Mouse (Mus musculus): ENCODE results near the gene Ptprr. TPM values are rescaled to one million over a fixed set of nuclear protein-coding genes. Genes with fewer than 3 reads are reported as not detected.

Ptprr gene
- total RNA-seq (2014; rRNA removed) (0.09 TPM in 1 of 2 replicates, not detected in the other), polyA plus RNA-seq (2012; rRNA removed) (not detected in 2 replicates)

- 2% methylated on average over 19 of the region's 19 CpGs for WGBS
- Histone ChIP-seq H3K36me3 (ENCODE audit: control insufficient read depth, insufficient read depth, low read length) (no peaks in the 10 kb centered on the region), H3K4me1 (ENCODE audit: control insufficient read depth, insufficient read depth, low read length) (peaks cover 4% of the 10 kb centered on the region; the same call in 1 of the 2 replicates), H3K9ac (ENCODE audit: low read depth, low read length) (no peak within 1 kb of the TSS), H3K27me3 (ENCODE audit: control insufficient read depth, insufficient read depth, low read length) (peaks cover 11% of the 10 kb centered on the region), H3K4me3 (ENCODE audit: insufficient read depth, low read depth, low read length) (peak within 1 kb of the TSS; percentile 13; the same call in 1 of the 2 replicates), H3K27ac (replicated peaks; ENCODE audit: insufficient read depth, low read depth, low read length) (no peak within 1 kb of the TSS), H3K79me2 (ENCODE audit: control insufficient read depth, insufficient read depth, low read length) (no peaks in the 10 kb centered on the region)
- TF ChIP-seq CTCF (IDR thresholded peaks at IDR 0.05; ENCODE audit: low read depth, low read length) (peak; percentile 9; the same call in 1 of the 2 replicates), POLR2A (IDR thresholded peaks at IDR 0.05; ENCODE audit: extremely low read depth, insufficient read depth, low read length) (no peak)
- peak; percentile 24 for DNase-seq (ENCODE audit: extremely low read depth, low read depth, low spot score)
Measured at GRCm38 (mm10) chr10:116017845-116018479, at the start of gene Ptprr. Gene Ptprr (plus strand): TSS chr10:116018213.

GRCm38 (mm10) chr10:115976345-115976744, 41.7 kb upstream of the Ptprr start:
- no peak for TF ChIP-seq POLR2A (IDR thresholded peaks at IDR 0.05; ENCODE audit: extremely low read depth, insufficient read depth, low read length)
- TF ChIP-seq CTCF (IDR thresholded peaks at IDR 0.05; ENCODE audit: low read depth, low read length) = no peak
- DNase-seq (ENCODE audit: extremely low read depth, low read depth, low spot score) = no peak
- no peaks in the 10 kb centered on the region for H3K4me1 ChIP-seq (ENCODE audit: control insufficient read depth, insufficient read depth, low read length)
- no peak overlapping the region for H3K27ac ChIP-seq (replicated peaks; ENCODE audit: insufficient read depth, low read depth, low read length)
- WGBS = 85% methylated on average over 7 of the region's 7 CpGs
- no peak overlapping the region for H3K9ac ChIP-seq (ENCODE audit: low read depth, low read length)
- no peaks in the 10 kb centered on the region for H3K79me2 ChIP-seq (ENCODE audit: control insufficient read depth, insufficient read depth, low read length)
- no peaks in the 10 kb centered on the region for H3K27me3 ChIP-seq (ENCODE audit: control insufficient read depth, insufficient read depth, low read length)
- H3K4me3 ChIP-seq (ENCODE audit: insufficient read depth, low read depth, low read length) = no peak overlapping the region
- H3K36me3 ChIP-seq (ENCODE audit: control insufficient read depth, insufficient read depth, low read length) = no peaks in the 10 kb centered on the region

- Histone ChIP-seq H3K4me1 (ENCODE audit: control insufficient read depth, insufficient read depth, low read length) (no peaks in the 10 kb centered on the region), H3K27ac (replicated peaks; ENCODE audit: insufficient read depth, low read depth, low read length) (no peak overlapping the region), H3K79me2 (ENCODE audit: control insufficient read depth, insufficient read depth, low read length) (no peaks in the 10 kb centered on the region), H3K36me3 (ENCODE audit: control insufficient read depth, insufficient read depth, low read length) (no peaks in the 10 kb centered on the region), H3K27me3 (ENCODE audit: control insufficient read depth, insufficient read depth, low read length) (no peaks in the 10 kb centered on the region), H3K9ac (ENCODE audit: low read depth, low read length) (no peak overlapping the region), H3K4me3 (ENCODE audit: insufficient read depth, low read depth, low read length) (no peak overlapping the region)
- whole genome bisulfite sequencing = 57% methylated on average over 7 of the region's 7 CpGs
- no peak for TF ChIP-seq POLR2A (IDR thresholded peaks at IDR 0.05; ENCODE audit: extremely low read depth, insufficient read depth, low read length)
- TF ChIP-seq CTCF (IDR thresholded peaks at IDR 0.05; ENCODE audit: low read depth, low read length) = no peak
- DNase-seq (ENCODE audit: extremely low read depth, low read depth, low spot score) = no peak
Measured at GRCm38 (mm10) chr10:115978992-115979391, 39.0 kb upstream of the Ptprr start.

- H3K27ac ChIP-seq (replicated peaks; ENCODE audit: insufficient read depth, low read depth, low read length) = no peak overlapping the region
- WGBS = 82% methylated on average over 2 of the region's 2 CpGs
Measured at GRCm38 (mm10) chr10:115980018-115980417, 38.0 kb upstream of the Ptprr start.

GRCm38 (mm10) chr10:115984308-115984707, 33.7 kb upstream of the Ptprr start:
- no peaks in the 10 kb centered on the region for H3K27me3 ChIP-seq (ENCODE audit: control insufficient read depth, insufficient read depth, low read length)
- DNase-seq (ENCODE audit: extremely low read depth, low read depth, low spot score) = no peak
- H3K79me2 ChIP-seq (ENCODE audit: control insufficient read depth, insufficient read depth, low read length) = no peaks in the 10 kb centered on the region
- H3K4me1 ChIP-seq (ENCODE audit: control insufficient read depth, insufficient read depth, low read length) = no peaks in the 10 kb centered on the region
- no peaks in the 10 kb centered on the region for H3K36me3 ChIP-seq (ENCODE audit: control insufficient read depth, insufficient read depth, low read length)
- no peak overlapping the region for H3K27ac ChIP-seq (replicated peaks; ENCODE audit: insufficient read depth, low read depth, low read length)
- H3K9ac ChIP-seq (ENCODE audit: low read depth, low read length) = no peak overlapping the region
- H3K4me3 ChIP-seq (ENCODE audit: insufficient read depth, low read depth, low read length) = no peak overlapping the region
- no peak for TF ChIP-seq POLR2A (IDR thresholded peaks at IDR 0.05; ENCODE audit: extremely low read depth, insufficient read depth, low read length)
- TF ChIP-seq CTCF (IDR thresholded peaks at IDR 0.05; ENCODE audit: low read depth, low read length) = no peak
- WGBS = 70% methylated on average over 6 of the region's 6 CpGs

More at GRCm38 (mm10) chr10:115980018-115980417, 38.0 kb upstream of the Ptprr start:
- DNase-seq (ENCODE audit: extremely low read depth, low read depth, low spot score) = no peak
- TF ChIP-seq CTCF (IDR thresholded peaks at IDR 0.05; ENCODE audit: low read depth, low read length) (no peak), POLR2A (IDR thresholded peaks at IDR 0.05; ENCODE audit: extremely low read depth, insufficient read depth, low read length) (no peak)
- Histone ChIP-seq H3K27me3 (ENCODE audit: control insufficient read depth, insufficient read depth, low read length) (no peaks in the 10 kb centered on the region), H3K4me1 (ENCODE audit: control insufficient read depth, insufficient read depth, low read length) (no peaks in the 10 kb centered on the region), H3K9ac (ENCODE audit: low read depth, low read length) (no peak overlapping the region), H3K79me2 (ENCODE audit: control insufficient read depth, insufficient read depth, low read length) (no peaks in the 10 kb centered on the region), H3K4me3 (ENCODE audit: insufficient read depth, low read depth, low read length) (no peak overlapping the region), H3K36me3 (ENCODE audit: control insufficient read depth, insufficient read depth, low read length) (no peaks in the 10 kb centered on the region)

GRCm38 (mm10) chr10:116001838-116002237, 16.2 kb upstream of the Ptprr start:
- DNase-seq (ENCODE audit: extremely low read depth, low read depth, low spot score) = no peak
- Histone ChIP-seq H3K36me3 (ENCODE audit: control insufficient read depth, insufficient read depth, low read length) (no peaks in the 10 kb centered on the region), H3K9ac (ENCODE audit: low read depth, low read length) (no peak overlapping the region), H3K27ac (replicated peaks; ENCODE audit: insufficient read depth, low read depth, low read length) (no peak overlapping the region), H3K4me1 (ENCODE audit: control insufficient read depth, insufficient read depth, low read length) (no peaks in the 10 kb centered on the region), H3K4me3 (ENCODE audit: insufficient read depth, low read depth, low read length) (no peak overlapping the region), H3K79me2 (ENCODE audit: control insufficient read depth, insufficient read depth, low read length) (no peaks in the 10 kb centered on the region), H3K27me3 (ENCODE audit: control insufficient read depth, insufficient read depth, low read length) (no peaks in the 10 kb centered on the region)
- TF ChIP-seq CTCF (IDR thresholded peaks at IDR 0.05; ENCODE audit: low read depth, low read length) = no peak
- no peak for TF ChIP-seq POLR2A (IDR thresholded peaks at IDR 0.05; ENCODE audit: extremely low read depth, insufficient read depth, low read length)
- WGBS = 89% methylated on average over 8 of the region's 8 CpGs
